Mouse (Mus musculus) layer of hippocampus, adult 8-10 months (tissue): ENCODE data around the gene Ets1. TPM values are rescaled to one million over a fixed set of nuclear protein-coding genes. Genes with fewer than 3 reads are reported as not detected.

ENCODE experiments used
- DNase-seq, 2 experiments: peaks; one replicate each; pipeline ENCODE4 v3.0.0; 2022; ENCODE audit warnings: low spot score in 2 of 2
- total RNA-seq, 4 experiments: library from RNA; stranded (reverse); gene quantifications; 2 replicates each; pipeline ENCODE4 v1.2.4; 2022

The Ets1 gene
- total RNA-seq, 4 experiments from 2014 or later = 11.1 to 12.9 (median 11.9) TPM

- DNase-seq = no peak
Measured at GRCm38 (mm10) chr9:32616516-32617429, 19.2 kb upstream of the Ets1 start.

DNA sequence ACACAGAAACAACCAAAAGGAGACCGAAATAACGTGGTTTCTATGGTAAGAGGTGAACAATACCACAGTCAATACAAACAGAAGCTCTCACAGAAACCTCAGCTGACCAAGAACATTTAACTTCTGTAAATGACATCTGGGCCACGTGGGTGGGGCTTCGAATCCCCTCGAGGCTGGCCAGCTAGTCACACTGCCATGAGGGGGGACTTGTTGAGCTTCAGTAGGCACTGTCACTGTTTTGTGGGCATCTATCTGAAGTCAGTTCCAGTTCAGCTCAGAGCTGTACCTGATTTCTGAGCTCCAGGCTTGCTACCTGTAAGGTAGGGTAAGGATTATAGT is 18.6 kb upstream of the Ets1 start:
- no peak for DNase-seq

GRCm38 (mm10) chr9:32618544-32619120 is 17.4 kb upstream of the Ets1 start:
- no peak for DNase-seq

GRCm38 (mm10) chr9:32619661-32620060 is 16.4 kb upstream of the Ets1 start:
- no peak for DNase-seq

- no peak for DNase-seq
Measured at GRCm38 (mm10) chr9:32620446-32620845, 15.6 kb upstream of the Ets1 start.

DNA sequence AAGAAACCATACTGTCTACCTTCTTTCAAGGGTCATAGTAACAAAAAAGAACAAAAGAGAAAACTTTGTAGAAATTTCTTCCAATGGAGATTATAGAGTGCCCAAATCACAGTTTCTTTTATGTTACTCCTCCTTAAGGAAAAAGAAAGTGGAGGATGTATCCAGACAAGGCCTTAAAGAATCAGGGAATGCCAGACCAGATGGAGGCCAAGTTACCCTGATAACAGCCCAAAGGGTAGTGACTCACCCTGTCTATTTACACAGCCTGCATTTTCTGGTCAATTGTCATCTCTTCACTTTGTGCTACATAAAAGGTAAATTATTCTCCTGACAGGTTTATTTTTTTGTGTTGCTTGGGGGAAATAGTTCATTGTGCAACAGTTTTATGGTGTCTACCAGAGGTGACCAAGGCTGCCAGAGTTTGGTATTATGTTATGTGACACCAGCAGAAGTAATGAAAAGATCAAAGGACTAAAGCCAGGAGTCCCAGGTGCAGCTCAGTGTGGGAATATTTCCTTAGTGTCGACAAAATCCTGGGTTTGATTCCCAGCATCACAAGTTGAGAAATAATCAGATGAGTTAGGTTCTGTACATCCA is 6.5 kb upstream of the Ets1 start:
- DNase-seq = no peak

DNA sequence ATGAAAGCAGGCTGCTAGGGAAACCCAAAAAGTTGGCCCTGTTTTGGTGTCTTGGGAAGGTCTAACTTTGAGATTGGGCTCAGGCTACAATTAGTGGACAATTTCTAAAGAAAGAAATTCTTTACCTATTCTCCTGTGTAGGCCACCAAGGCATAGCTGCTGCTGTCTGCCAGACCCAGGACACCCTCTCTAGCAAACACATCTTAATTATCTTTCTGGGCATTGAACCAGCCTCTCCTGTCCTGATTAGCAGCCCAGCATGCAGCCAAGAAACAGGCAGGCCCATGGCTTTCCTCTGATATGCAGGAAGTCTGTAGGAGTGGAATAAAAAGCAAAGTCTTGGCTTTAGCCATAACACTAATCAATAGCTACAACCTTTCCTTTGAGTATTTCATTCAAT is 4.7 kb upstream of the Ets1 start:
- DNase-seq = no peak

DNA sequence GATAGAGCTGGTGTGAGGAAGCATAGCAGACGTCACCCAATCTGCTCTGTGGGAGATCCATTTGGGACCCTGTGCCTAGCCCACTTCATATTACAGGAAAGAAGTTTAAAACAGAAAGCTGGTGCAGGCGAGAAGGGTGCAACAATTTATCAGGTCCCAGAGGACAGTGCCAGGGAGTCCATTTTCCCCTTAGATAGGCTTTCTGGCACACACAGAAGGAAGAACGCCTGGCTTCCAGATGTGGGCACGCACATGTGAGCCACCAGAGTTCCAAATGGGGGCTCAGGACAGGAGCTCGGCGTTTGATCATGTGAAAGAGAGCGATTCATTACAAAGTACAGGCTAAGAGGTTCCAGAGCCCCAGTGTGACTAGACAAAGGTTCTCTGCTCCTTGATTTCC is 3.8 kb upstream of the Ets1 start:
- no peak for DNase-seq

GRCm38 (mm10) chr9:32644981-32645380 is 9.0 kb downstream of the Ets1 start:
- no peak for DNase-seq

DNA sequence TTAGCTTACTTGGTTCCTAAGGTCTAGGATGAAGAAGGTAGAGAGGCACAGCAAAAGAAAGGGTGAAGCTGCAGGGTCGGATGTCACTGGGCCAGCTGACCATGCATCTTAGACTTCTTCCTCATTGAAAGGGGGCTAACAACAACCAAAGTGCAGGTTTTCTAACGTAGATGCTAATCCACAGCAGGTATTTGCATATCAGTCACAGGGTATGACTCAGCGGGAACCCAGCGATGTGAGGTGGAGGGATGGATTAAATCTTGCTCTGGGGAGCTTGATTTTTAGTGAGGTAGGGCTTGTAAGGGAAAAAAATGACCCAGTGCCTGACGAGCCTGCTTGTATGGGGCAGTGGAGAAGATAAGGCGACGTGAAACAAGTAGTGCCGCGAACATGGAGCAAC is 9.5 kb downstream of the Ets1 start:
- DNase-seq = no peak

GRCm38 (mm10) chr9:32646539-32647258 is 10.7 kb downstream of the Ets1 start:
- no peak for DNase-seq

DNA sequence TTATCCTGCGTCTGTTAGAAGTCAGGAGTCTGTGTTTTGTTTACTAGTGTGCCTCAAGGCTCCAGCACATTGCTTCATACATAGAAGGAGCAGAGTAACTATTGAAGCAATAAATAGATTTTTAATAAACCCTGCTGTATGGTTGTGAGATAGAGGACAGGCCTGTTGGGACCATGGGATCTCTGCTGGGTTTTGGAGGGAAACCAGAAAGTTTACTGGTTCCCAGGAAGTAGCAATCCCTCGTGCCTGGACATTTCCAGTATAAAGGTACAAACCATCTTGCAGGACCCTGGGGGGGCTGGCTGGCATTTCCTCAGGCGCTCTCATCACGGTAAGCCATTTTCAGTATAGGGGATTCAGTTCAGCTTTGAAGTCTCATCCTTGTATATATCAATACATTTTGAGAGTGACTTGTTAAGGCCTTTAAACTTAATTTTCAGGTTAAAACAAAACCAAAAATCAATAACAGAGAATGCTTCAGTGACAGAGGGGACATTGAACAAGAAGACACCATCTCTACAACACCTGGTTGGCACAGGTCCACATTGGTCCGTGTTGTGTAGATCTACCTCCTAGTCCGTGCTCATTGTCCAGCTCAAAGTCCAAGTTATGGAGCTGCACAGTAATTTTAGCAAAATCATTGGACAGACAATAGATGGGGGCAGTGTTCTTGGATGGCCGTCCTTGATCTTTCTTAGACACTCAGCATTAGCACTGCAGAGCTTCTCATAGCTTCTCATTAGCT is 11.7 kb downstream of the Ets1 start:
- no peak for DNase-seq

GRCm38 (mm10) chr9:32648286-32648685 is 12.3 kb downstream of the Ets1 start:
- DNase-seq = no peak

- no peak for DNase-seq
Measured at GRCm38 (mm10) chr9:32650738-32651137, 14.7 kb downstream of the Ets1 start.

- no peak for DNase-seq
Measured at GRCm38 (mm10) chr9:32652112-32652511, 16.1 kb downstream of the Ets1 start.

DNA sequence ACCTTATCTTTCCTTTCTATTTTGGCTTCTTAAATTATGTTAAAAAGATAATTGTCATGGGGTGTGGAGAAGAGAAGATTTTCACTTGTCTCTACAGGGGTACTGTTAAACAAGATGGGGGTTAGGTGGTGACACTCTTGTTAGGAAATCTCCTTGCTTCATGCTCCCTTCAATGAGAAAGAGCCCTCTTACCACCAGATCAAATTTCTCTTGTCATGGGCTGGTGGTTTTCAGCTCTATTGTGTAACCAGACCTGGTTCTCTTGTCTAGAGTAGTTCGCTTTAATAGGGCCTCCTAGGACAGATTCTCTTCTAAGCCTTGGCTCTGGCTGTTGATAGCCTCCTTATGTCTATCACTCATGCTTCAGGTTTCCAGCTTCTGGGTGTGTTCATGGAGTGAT is 18.3 kb downstream of the Ets1 start:
- no peak for DNase-seq

DNA sequence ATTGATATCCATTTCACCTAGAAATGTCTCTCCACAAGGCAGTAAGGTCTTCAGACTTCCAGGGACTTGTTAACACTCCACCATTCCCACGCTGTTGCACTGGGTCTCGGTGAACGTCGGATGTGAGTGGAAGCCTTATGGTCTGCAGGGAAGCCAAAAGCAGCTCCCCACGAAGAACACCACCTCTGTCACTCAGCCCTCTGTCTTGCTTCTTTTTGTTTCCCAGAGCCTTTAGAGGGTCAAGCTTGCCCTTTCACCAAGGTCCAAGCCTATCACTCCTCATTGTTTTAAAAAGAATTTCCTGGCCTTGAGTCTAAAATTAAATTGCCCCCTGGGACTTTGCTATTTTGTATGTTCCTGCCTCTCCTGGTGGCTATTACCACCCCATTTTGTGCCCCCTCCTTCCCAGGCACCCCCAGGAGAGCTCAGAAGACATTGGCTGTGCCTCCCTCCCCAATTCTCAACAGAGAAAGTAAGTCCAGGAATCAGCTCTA is 20.4 kb downstream of the Ets1 start:
- DNase-seq = no peak

DNA sequence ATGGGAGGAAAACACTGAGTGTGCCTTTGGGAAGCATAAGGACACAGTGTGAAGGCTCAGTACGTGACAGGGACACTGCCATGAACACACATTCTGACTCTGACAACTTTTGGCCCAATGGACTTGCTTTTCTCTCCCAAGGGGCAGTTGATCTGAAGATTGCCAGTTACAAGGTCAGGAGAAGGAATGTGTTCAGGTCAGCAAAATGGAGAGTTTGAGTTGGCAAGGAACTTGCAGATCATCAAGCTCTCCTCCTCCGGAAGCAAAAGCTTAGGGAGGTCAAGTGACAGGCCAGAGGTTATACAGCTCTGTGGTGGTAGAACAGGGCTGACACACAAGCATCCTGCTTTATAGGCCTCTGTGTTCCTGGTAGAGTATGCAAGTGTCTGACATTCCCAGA is 21.1 kb downstream of the Ets1 start:
- no peak for DNase-seq

- DNase-seq = no peak
Measured at GRCm38 (mm10) chr9:32660406-32660960, 24.5 kb downstream of the Ets1 start.

- DNase-seq = no peak
Measured at GRCm38 (mm10) chr9:32661071-32661470, 25.1 kb downstream of the Ets1 start.

- DNase-seq = no peak
Measured at GRCm38 (mm10) chr9:32661561-32661960, 25.5 kb downstream of the Ets1 start.
